Mouse (Mus musculus) hindbrain, embryonic 11.5 days (tissue): Measurements from ENCODE around the gene Ncoa4. TPM values are rescaled to one million over a fixed set of nuclear protein-coding genes. Genes with fewer than 3 reads are reported as not detected.
"Not testable (repeated sequence)": the region's sequence is repeated elsewhere in the genome, so short reads cannot be mapped to it uniquely, and the experiment has no call there.

Experiments used
- ATAC-seq: fragments of 200-750 bp; cut with Nextera tagmentation; 2 replicates; pipeline ENCODE4 v1.8.0; 2017; ENCODE audit warnings: mild to moderate bottlenecking, moderate TSS enrichment, moderate library complexity; ENCODE audit not compliant: low FRiP score
- DNase-seq: peaks from one replicate; pipeline ENCODE4 v3.0.0-alpha.2; 2015; ENCODE audit warnings: low spot score
- H3K27ac ChIP-seq: fragments of 300-500 bp; sonication (generic); 2 replicates; pipeline ENCODE4 v1.5.1; 2014; ENCODE audit warnings: mild to moderate bottlenecking, low read depth, low read length
- H3K27me3 ChIP-seq: fragments of 300-500 bp; sonication (generic); 2 replicates; pipeline ENCODE4 v1.6.1; 2014; ENCODE audit warnings: mild to moderate bottlenecking, low read length, moderate library complexity, mixed read lengths; ENCODE audit not compliant: control insufficient read depth, insufficient read depth
- H3K36me3 ChIP-seq: fragments of 300-500 bp; sonication (generic); 2 replicates; pipeline ENCODE4 v1.6.1; 2014; ENCODE audit warnings: mild to moderate bottlenecking, low read length, moderate library complexity, mixed read lengths; ENCODE audit not compliant: control insufficient read depth, insufficient read depth
- H3K4me1 ChIP-seq: fragments of 300-500 bp; sonication (generic); replicated peaks from 2 replicates; pipeline ENCODE4 v1.6.1; 2014; ENCODE audit warnings: low read length, mixed read lengths; ENCODE audit not compliant: control insufficient read depth, insufficient read depth
- H3K4me2 ChIP-seq: fragments of 300-500 bp; sonication (generic); replicated peaks from 2 replicates; pipeline ENCODE4 v1.6.1; 2014; ENCODE audit warnings: mild to moderate bottlenecking, low read depth, low read length
- H3K4me3 ChIP-seq: fragments of 300-500 bp; sonication (generic); 2 replicates; pipeline ENCODE4 v1.5.1; 2014; ENCODE audit warnings: low read depth, low read length
- H3K9ac ChIP-seq: fragments of 300-500 bp; sonication (generic); 2 replicates; pipeline ENCODE4 v1.6.1; 2014; ENCODE audit warnings: low read depth, low read length
- H3K9me3 ChIP-seq: fragments of 300-500 bp; sonication (generic); 2 replicates; pipeline ENCODE4 v1.6.1; 2016; ENCODE audit warnings: low read length; ENCODE audit not compliant: control insufficient read depth
- WGBS: fragments of 180-500 bp; shearing (Covaris S2); extraction: QIAGEN DNeasy Blood & Tissue Kit; methylation state at CpG from one replicate; pipeline ENCODE4 v1.1.7; 2014; 5-methylcytosine and 5-hydroxymethylcytosine counted together
- polyA plus RNA-seq: library from polyadenylated mRNA; unstranded; fragments of >200 nt; fragmentation: Nextera tagmentation; extraction: Ambion mirVana; gene quantifications from 2 replicates; pipeline ENCODE4 v1.2.1, GENCODE M21; 2014

Ncoa4 gene
- 101 and 103 TPM in 2 replicates for polyA plus RNA-seq

DNA sequence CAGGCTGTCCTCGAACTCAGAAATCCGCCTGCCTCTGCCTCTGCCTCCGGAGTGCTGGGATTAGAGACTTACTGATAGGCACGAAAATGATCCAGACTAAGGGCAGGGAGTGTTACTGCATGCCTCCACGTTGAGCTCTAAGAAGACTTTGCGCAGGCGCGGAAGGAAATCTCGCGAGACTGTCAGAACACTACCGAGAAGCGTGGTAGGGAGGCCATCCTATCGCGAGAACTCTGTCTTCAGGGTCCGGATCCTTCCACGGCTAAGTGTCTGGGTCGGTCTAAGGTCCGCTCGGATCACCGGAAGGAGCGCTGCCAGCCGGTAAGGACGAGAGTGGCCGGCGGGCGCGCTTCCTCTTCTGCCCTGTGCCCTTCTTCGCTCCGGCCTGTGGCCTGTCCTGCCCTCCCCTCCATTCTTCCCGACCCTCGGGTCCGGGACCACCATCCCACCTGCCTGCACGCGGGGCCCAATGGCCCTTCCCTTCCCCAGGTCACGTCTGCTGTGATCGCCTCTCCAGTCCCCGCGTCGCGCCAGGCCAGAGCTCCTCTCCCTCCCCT is at the start of gene Ncoa4:
Ncoa4 (plus strand) TSS at position 176 of the 557 bp plus-strand sequence.
- peak within 1 kb of the TSS; percentile 85 for H3K4me3 ChIP-seq
- ATAC-seq (peak; percentile 97), DNase-seq (peak; percentile 100)
- WGBS = under 1% methylated on average over 40 of the region's 40 CpGs
- peak within 1 kb of the TSS; percentile 84 for H3K4me2 ChIP-seq
- H3K4me1 ChIP-seq = peaks cover 4% of the 10 kb centered on the region; the same call in 1 of the 2 replicates
- peak within 1 kb of the TSS; percentile 75 for H3K27ac ChIP-seq
- no peaks in the 10 kb centered on the region for H3K36me3 ChIP-seq
- no peaks in the 10 kb centered on the region for H3K27me3 ChIP-seq
- H3K9ac ChIP-seq = peak within 1 kb of the TSS; percentile 83
- no peaks in the 10 kb centered on the region for H3K9me3 ChIP-seq

DNA sequence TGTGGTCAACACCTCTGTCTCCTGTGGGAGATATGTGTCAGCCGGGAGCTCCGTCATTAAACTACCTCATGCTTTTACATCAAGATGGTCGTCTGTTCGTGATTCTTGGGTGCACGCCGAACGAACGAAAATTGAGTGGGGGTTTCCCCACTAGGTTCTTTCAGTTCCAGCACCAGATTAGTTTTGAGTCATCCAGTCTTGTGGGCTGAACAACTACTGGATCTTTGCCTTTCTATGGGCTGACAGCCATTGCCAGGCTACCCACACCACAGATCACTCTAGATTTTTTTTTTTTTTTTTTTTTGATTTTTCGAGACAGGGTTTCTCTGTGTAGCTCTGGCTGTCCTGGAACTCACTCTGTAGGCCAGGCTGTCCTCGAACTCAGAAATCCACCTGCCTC is 47.5 kb upstream of the Ncoa4 start:
- not testable (repeated sequence) for H3K9me3 ChIP-seq, H3K9ac ChIP-seq, DNase-seq, H3K4me1 ChIP-seq, H3K36me3 ChIP-seq, H3K4me2 ChIP-seq, H3K27me3 ChIP-seq, ATAC-seq, H3K27ac ChIP-seq, H3K4me3 ChIP-seq
- WGBS = 92% methylated on average over 10 of the region's 10 CpGs

DNA sequence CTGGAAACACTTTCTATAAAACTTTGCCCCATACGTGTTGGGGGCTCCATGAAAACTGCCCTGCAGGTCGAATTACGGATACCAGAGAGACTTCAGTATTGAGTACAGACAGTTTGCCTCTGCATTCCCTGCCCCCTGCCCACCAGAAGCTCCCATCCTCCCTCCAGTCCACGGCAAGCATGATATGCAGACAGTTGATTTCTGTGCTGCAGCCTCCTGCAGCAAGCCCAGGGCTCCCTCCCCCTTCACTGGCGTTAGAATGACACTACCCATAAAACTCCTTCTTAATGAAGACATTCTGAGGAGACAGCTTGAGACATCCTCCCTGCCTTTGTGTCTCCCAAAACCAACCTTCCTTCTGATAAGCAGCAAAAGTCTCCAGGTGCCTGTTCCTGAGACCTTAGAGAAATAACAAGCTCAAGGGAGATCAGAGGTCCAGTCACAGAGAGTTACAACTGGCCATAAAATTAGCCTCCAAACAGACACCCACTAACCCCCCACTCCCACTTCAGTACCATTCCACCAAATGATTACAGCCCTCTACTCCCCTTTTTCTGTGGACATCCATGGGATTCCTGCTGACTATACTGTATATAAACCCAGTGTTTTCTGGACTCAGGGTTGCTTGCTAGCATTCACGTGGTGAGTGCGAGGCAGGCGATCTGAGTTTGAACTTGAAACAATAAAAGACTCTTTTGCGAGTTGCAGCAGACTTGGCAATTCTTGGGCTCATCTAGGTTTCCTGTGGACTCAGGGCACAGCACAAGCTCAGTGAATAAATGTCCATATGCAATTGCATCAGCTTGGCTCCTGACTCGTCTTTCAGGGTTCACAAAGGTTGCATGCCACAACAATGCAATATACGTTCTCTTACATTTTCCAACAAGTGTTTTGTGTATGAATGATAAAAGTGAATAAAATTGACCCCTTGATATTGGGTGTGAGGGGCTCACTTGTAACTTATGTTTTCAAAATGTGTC is 38.4 kb upstream of the Ncoa4 start:
- Histone ChIP-seq H3K4me2 (no peak overlapping the region), H3K9me3 (no peaks in the 10 kb centered on the region), H3K4me1 (no peaks in the 10 kb centered on the region), H3K9ac (no peak overlapping the region), H3K36me3 (no peaks in the 10 kb centered on the region), H3K27me3 (no peaks in the 10 kb centered on the region), H3K27ac (no peak overlapping the region), H3K4me3 (no peak overlapping the region)
- DNase-seq (no peak), ATAC-seq (no peak)
- WGBS = 72% methylated on average over 11 of the region's 11 CpGs

- Histone ChIP-seq H3K4me3 (no peak overlapping the region), H3K9ac (no peak overlapping the region), H3K27ac (no peak overlapping the region), H3K9me3 (no peaks in the 10 kb centered on the region), H3K27me3 (no peaks in the 10 kb centered on the region), H3K36me3 (no peaks in the 10 kb centered on the region), H3K4me1 (no peaks in the 10 kb centered on the region), H3K4me2 (no peak overlapping the region)
- WGBS = 58% methylated on average over 2 of the region's 2 CpGs
- ATAC-seq (no peak), DNase-seq (peak; percentile 19)
These were observed 37.7 kb upstream of the Ncoa4 start for GRCm38 (mm10) chr14:32121920-32122315.

GRCm38 (mm10) chr14:32124261-32124660 is 35.4 kb upstream of the Ncoa4 start:
- H3K9ac ChIP-seq = no peak overlapping the region
- H3K36me3 ChIP-seq = no peaks in the 10 kb centered on the region
- H3K4me3 ChIP-seq = no peak overlapping the region
- WGBS = 68% methylated on average over 3 of the region's 3 CpGs
- no peak overlapping the region for H3K27ac ChIP-seq
- no peak overlapping the region for H3K4me2 ChIP-seq
- no peaks in the 10 kb centered on the region for H3K4me1 ChIP-seq
- DNase-seq (no peak), ATAC-seq (no peak)
- H3K27me3 ChIP-seq = no peaks in the 10 kb centered on the region
- no peaks in the 10 kb centered on the region for H3K9me3 ChIP-seq

DNA sequence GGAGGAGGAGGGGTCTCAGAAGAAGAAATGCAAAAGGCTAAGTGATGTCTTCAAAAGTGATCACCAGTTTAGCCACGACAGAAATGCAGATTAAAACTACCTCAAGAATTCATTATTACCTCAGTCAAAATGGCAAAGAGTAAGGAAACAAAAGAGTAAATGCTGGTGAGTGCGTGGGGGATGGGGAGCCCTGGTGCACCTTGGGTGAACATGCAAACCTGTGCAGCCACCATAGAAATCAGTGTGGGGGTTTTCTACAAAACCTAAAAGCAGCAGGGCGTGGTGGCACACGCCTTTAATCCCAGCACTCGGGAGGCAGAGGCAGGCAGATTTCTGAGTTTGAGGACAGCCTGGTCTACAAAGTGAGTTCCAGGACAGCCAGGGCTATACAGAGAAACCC is 34.4 kb upstream of the Ncoa4 start:
- H3K4me1 ChIP-seq, H3K27ac ChIP-seq, H3K4me2 ChIP-seq, ATAC-seq, H3K9me3 ChIP-seq, DNase-seq, H3K36me3 ChIP-seq, H3K27me3 ChIP-seq, H3K4me3 ChIP-seq, H3K9ac ChIP-seq: not testable (repeated sequence)
- WGBS = 85% methylated on average over 5 of the region's 5 CpGs

GRCm38 (mm10) chr14:32128409-32128808 is 31.3 kb upstream of the Ncoa4 start:
- Histone ChIP-seq H3K27ac (no peak overlapping the region), H3K4me2 (no peak overlapping the region), H3K9ac (no peak overlapping the region), H3K4me1 (no peaks in the 10 kb centered on the region), H3K4me3 (no peak overlapping the region), H3K36me3 (no peaks in the 10 kb centered on the region), H3K9me3 (no peaks in the 10 kb centered on the region), H3K27me3 (no peaks in the 10 kb centered on the region)
- 83% methylated on average over 5 of the region's 5 CpGs for WGBS
- DNase-seq = no peak
- no peak for ATAC-seq

DNA sequence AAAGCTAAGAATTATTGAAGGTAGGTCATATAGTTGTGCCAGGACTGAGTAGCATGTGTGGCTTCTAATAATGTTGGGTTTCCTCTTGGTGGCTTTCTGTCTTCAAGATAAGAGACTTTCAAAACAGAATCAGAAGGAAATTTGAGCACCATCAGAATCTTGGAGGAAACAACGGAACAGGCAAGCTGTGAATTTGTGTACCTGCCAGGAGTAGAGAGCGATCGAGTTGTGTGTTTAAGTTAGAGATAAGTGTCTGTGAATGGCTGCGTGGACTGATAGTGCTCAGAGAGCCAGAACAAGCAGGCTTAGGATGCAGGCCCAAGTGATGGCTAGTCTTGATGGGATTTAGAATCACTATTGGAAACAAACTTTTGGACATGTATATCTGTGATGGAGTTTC is 27.8 kb upstream of the Ncoa4 start:
- 89% methylated on average over 4 of the region's 4 CpGs for WGBS
- no peak overlapping the region for H3K4me3 ChIP-seq
- no peak overlapping the region for H3K9ac ChIP-seq
- no peaks in the 10 kb centered on the region for H3K27me3 ChIP-seq
- no peaks in the 10 kb centered on the region for H3K36me3 ChIP-seq
- ATAC-seq (no peak), DNase-seq (no peak)
- no peaks in the 10 kb centered on the region for H3K9me3 ChIP-seq
- H3K4me2 ChIP-seq = no peak overlapping the region
- H3K27ac ChIP-seq = no peak overlapping the region
- no peaks in the 10 kb centered on the region for H3K4me1 ChIP-seq

DNA sequence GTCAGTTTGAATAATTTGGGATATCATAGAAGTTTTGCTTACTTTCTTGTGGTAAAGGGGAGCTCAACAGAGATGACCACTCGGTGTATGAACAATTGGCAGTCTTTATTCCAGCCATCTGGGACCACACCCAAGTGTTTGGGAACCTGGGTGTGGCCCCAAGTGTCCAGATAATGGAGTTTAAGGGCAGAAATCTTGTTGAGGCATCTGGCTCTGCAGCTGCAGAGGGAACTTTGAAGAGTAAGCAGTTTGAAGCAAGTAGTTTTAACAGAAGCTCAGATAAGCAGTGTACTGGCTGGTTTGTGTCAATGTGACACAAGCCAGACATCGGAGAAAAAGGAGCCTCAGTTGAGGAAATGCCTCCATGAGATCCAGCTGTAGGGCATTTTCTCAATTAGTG is 25.4 kb upstream of the Ncoa4 start:
- ATAC-seq (no peak), DNase-seq (no peak)
- Histone ChIP-seq H3K4me3 (no peak overlapping the region), H3K9ac (no peak overlapping the region), H3K4me1 (no peaks in the 10 kb centered on the region), H3K9me3 (no peaks in the 10 kb centered on the region), H3K4me2 (no peak overlapping the region), H3K27ac (no peak overlapping the region), H3K36me3 (no peaks in the 10 kb centered on the region), H3K27me3 (no peaks in the 10 kb centered on the region)
- 90% methylated on average over 2 of the region's 2 CpGs for WGBS
